Mouse (Mus musculus) heart, adult 11 months (tissue): Measurements from ENCODE around the gene Ccdc113.
"Not testable (repeated sequence)": the region's sequence is repeated elsewhere in the genome, so short reads cannot be mapped to it uniquely, and the experiment has no call there.

Source experiments
- DNase-seq: peaks from one replicate; pipeline ENCODE4 v3.0.0; 2022

Gene Ccdc113

DNA sequence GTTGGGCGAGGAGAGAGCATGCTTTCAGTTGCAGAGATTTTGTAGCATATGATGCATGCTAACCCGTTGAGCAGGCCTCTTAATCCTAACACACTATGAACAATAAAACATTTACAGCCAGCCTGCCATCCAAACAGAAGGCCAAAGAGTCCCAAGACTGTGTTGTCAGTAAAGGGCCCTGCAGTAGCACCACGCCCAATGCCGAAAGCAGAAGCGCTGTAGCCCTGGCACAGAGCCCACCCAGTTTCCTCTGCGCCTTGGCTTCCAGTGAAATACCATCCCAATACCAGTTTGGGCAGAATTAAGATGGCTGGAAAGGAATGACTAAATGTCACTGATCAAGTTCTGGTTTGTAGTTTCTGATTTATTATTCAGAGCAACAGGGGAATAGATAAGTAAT is 8.3 kb downstream of the Ccdc113 start:
- no peak for DNase-seq

DNA sequence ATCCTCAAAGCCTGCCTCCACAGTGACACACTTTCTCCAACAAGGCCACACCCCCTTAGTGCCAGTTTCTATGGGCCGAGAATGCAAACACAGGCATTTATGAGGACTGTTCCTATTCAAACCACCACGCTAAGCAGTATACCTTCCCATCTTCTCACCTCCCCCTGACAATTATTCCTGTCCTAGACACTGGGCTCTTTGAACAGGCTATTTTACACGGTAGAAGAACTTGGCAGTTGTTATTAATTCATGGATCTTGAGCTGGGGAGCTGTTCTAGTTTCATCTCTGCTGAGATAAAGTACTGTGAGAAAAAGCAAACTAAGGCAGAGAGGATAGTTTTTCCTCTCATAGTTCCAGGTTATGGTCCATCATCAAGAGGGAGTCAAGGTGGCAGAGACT is 9.2 kb downstream of the Ccdc113 start:
- no peak for DNase-seq

DNA sequence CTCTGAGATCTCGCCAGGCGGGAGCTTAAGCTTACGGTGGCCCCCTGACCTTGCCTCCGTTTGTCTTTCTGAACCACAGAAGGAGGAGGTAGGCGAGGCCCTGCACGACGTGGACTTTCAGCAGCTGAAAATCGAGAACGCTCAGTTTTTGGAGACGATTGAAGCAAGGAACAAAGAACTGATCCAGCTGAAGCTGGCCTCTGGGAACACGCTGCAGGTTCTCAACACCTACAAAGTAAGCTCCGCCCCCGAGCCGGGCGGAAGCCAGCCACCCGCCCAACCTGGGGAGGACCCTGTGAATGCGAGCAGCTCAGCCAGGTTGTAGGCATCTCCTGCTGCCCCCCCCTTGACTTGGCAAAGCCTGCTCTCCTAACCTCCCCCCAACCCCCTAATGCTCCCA is 11.9 kb downstream of the Ccdc113 start:
- DNase-seq = no peak

- DNase-seq = no peak
Observed at GRCm38 (mm10) chr8:95546986-95547385, 13.1 kb downstream of the Ccdc113 start.

GRCm38 (mm10) chr8:95547931-95548330 is 14.0 kb downstream of the Ccdc113 start:
- DNase-seq = no peak

- no peak for DNase-seq
Observed at GRCm38 (mm10) chr8:95549871-95550829, 16.3 kb downstream of the Ccdc113 start.

- no peak for DNase-seq
Observed at GRCm38 (mm10) chr8:95551577-95551976, 17.7 kb downstream of the Ccdc113 start.

DNA sequence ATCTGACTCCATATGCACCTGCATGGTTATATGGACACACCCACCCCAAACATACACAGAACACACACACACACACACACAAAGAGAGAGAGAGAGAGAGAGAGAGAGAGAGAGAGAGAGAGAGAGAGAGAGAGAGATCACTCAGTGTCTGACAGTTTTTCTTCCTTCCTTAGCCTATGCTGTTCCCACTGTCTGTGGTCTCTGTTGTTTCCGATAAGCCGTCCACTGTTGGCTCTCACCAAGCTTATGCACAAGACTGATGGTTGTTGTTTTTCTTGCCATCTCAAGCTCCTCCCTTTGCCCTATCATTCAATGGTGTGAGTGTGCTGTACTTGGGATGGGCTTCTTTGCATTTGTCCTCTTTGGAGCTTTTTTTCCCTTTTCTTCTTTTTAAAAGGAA is 22.1 kb downstream of the Ccdc113 start:
- no peak for DNase-seq

DNA sequence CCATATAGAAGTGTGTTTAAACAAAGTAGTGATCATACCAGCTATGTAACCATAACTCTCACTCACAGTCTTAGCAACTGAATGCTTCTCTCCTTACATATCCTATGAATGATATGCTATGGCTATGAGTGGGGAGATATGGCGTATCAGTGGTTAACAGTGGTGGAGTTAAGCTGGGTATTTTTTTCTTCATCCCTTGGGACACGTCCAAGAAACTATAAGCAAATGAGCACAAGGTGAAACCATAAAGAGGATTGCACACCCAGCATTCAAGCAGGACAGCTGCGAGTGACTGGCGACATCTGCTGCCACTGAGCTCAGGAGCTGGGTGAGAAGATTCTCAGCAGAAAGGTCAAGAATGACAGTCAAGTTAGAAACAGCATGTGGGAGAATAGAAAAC is 32.3 kb downstream of the Ccdc113 start:
- no peak for DNase-seq

- no peak for DNase-seq
Observed at GRCm38 (mm10) chr8:95566809-95567208, 32.9 kb downstream of the Ccdc113 start.

GRCm38 (mm10) chr8:95573146-95573545 is 39.3 kb downstream of the Ccdc113 start:
- DNase-seq = peak; percentile 80

GRCm38 (mm10) chr8:95576240-95576639 is 42.4 kb downstream of the Ccdc113 start, which contains the start of gene Prss54:
Prss54 (minus strand) TSS chr8:95576340.
- DNase-seq = no peak

DNA sequence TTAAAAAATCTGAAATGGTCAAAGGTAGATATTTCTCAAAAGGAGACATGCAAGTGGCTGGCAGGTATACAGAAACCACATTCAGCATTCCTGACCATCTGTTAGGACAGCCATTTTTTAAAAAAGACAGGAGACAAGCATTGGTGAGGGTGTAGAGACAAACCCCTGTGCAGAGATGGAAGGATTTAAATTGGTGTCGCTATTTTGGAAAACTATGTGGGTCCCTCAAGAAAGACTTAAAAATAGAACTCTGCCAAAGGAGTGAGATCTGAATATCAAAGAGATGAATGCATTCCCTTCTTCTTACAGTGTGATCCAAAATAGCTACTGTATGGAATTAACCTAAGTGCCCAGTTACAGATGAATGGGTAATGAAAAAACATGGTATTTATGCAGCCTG is 53.5 kb downstream of the Ccdc113 start:
- no peak for DNase-seq

GRCm38 (mm10) chr8:95589282-95589681 is 55.4 kb downstream of the Ccdc113 start:
- DNase-seq = peak; percentile 81

DNA sequence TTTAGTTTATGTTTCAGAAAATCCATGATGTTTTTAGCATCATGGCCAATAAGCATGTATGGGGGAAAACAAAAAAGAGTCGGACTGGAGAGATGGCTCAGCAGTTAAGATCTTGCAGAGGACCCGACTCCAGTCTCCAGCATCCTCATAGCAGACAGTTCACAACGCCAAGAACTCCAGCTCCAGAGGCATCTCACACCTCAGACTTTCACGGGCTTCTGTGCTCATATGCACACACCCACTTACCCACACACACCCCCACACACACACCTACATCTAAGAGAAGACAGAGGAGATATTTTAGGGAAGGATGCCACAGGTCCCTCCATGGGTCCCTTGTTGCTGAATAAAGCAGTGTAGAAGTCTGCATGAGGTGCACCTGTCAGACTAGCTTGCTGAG is 56.7 kb downstream of the Ccdc113 start:
- DNase-seq = no peak

DNA sequence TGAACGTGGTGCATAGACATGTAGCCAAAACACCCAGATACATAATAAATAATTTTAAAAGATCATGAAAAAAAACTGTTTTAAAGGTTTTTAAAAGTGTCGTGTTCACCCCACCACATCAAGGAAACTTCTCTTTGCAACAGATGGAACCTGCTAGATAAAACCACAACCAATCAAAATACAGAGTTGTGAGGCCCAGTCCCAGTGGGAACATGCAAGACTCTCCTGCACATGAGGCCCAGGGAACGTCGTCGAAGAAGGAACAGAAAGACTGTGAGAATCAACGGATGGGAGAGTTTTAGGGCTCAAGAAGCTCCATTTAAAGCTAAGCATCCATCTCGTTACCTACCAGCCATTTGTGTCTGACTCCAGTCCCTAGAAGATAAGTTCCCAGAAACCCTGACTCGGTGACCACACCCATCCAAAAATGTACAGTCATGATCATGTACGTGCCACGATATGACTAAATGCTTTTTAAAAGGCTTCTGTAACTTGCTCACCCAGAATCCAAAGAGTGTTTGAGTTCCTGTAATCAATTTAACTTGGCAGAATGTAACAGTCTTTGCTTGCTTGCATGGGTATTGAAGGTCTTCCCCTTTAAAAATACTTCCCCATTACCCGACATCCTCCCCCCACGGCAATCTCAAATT is 58.4 kb downstream of the Ccdc113 start:
- no peak for DNase-seq

DNA sequence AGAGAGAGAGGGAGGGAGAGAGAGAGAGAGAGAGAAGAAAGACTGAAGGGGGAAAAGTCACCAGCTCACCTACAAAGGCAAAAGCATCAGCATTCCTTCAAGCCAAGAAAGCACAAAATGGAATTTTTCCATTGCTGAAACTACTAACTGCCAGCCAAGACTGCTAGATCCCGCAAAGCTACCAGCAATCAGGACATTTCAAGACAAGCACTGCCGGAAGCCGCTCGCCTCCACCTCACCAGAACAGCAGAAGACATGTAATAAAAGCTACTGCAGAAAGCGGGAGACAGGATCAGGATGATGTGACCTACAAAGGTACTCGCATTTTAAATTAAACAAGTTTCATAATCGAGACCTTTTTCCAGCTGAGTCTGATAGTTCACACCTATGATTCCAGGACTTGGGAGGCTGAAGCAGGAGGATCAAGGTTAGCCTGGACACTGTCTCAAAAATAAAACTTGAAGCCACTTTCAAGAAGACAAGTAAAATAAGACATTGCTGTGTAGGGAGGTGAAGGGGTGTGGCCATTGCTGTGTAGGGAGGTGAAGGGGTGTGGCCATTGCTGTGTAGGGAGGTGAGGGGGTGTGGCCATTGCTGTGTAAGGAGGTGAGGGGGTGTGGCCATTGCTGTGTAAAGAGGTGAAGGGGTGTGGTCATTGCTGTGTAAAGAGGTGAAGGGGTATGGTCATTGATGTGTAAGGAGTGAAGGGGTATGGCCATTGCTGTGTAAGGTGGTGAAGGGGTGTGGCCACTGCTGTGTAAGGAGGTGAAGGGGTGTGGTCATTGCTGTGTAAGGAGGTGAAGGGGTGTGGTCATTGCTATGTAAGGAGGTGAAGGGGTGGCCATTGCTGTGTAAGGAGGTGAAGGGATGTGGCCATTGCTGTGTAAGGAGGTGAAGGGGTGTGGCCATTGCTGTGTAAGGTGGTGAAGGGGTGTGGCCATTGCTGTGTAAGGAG is 59.8 kb downstream of the Ccdc113 start:
- DNase-seq = no peak

DNA sequence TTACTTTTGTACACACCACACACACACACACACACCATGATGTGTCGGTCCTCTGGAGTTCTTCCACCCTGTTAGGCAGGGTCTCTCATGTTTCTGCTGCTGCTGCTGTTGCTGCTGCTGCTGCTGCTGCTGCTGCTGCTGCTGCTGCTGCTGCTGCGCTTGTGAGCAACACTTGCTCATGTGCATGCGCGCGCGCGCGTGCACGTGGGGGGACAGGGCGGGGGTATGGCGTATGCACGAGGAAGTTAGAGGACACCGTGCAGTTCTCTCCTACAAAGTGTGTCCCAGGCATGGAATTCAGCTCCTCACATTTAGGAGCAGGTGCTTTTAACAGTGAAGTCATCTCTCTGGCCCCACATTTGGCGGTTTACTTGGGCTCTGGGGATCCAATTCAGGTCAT is 61.2 kb downstream of the Ccdc113 start:
- DNase-seq = peak; percentile 78

DNA sequence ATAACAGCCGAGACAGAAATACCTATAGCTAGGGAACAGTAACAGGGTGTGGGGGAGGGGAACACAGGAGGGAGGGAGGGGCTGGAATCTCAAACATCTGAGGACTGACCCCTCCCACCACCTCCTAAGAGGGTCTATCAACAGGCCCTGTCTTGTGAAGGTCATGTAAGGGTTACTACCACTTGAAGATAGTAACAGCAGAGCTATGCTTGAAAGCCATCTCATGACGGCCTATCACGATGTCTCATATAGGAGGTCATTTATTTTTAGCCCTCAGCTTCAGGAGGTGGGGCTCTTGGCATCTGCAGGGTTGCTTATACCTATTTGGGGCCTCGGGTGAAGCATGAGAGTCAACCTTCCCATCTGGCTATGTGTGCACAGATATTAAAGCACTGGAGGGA is 63.0 kb downstream of the Ccdc113 start:
- peak; percentile 96 for DNase-seq

GRCm38 (mm10) chr8:95599861-95600260 is 66.0 kb downstream of the Ccdc113 start:
- peak; percentile 78 for DNase-seq

DNA sequence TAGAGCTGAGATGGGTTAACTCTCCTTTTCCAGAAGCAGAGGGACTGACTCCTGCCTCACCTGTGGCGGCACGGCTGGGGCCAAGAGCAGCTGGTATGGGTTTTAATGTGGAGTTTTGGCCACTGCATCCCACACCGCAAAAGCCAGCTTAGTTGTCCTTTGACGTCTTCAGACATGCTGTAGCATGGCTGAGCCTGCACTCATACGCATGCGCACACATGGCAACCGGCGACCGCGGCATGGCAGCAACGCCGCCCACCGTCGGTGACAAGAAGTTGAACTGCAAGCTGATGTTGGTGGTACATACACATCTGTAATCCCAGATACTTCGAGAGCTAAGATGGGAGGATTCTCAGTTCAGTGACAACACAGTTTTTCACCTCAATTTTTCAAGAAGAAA is 67.4 kb downstream of the Ccdc113 start:
- peak; percentile 68 for DNase-seq

GRCm38 (mm10) chr8:95602168-95602567 is 68.3 kb downstream of the Ccdc113 start:
- no peak for DNase-seq

DNA sequence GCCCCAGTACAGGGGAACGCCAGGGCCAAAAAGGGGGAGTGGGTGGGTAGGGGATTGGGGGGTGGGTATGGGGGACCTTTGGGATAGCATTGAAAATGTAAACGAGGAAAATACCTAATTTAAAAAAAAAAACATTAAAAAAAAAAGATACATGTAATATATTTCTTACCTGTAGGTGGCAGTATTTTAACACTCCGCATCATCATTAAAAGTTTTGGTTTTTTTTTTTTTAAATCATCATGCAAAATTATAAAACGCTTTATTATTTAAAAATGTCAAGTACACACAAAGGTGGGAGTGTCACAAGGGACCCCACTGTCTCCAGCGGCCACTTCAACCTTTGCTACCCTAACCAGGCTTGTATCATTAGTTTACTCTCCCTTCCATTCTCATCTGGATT is 72.6 kb downstream of the Ccdc113 start:
- not testable (repeated sequence) for DNase-seq
